Mouse (Mus musculus): ENCODE measurements around the gene Rapgef4.

DNA sequence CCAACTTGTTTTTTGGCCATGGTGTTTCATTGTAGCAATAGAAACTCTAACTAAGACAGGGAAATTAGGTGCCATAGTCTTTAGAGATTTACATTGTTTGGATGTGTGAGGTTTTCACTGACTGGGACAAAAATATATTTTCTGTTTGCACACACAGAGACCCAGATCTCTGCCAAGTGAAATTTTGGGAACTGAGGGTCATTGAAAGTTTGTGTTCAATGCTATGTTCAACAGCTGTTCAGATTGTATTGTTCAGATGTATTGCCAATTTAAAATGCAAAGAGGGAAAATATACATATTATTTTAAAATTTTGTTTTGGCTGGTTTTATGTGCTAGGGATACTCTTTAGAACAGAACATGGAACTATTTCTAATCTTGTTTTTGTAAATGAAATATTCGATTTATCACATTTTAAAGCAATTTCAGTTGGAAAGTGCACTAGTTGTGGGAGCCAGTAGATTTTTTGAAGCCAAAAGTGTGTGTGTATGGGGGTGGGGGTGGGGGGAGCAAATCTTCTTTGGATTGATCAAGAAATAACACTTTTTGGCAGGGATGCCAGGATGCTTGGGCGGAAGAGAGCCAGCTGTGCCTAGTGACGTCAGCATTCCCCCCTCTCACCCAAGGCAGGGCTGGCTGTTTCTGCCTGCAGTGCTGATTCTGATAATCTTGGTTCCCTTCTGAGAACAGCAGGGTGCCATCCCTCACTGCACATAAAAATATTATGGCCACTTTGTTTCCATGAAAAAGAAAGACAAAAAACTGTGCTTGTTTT lies 28.6 kb downstream of the Rapgef4 start:
- TF ChIP-seq CTCF (IDR thresholded peaks at IDR 0.05; ENCODE audit: low read depth) (no peak), EP300 (IDR thresholded peaks at IDR 0.05; ENCODE audit: low read depth) (no peak)
